Mouse (Mus musculus) lung, postnatal 14 days (tissue): Measurements from ENCODE around the gene Setx.

ENCODE experiments used
- DNase-seq: peaks from one replicate; pipeline ENCODE4 v3.0.0; 2021

The Setx gene

DNA sequence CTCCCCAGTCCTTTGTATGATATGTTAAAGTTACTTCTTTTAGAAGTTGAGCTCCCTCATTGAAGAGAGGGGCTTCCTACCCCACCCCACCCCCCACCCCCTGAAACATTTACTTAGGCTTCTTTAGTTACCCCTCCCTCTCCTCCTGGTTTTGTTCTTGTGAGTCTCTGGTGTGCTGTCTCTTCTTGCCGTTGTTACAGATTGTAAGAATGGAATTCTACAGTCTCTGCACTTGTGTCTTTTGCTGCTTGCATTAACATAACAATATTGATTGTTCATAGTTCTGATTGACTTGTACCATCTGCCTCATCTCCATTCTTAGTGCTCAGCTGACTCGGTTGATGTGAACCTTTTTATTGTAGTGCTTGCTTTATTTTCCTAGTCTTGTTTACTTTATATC, 28.0 kb downstream of the Setx start:
- DNase-seq, result no peak

GRCm38 (mm10) chr2:29168067-29168466, 44.1 kb downstream of the Setx start:
- no peak for DNase-seq

GRCm38 (mm10) chr2:29174887-29175286, 50.9 kb downstream of the Setx start:
- no peak for DNase-seq

DNA sequence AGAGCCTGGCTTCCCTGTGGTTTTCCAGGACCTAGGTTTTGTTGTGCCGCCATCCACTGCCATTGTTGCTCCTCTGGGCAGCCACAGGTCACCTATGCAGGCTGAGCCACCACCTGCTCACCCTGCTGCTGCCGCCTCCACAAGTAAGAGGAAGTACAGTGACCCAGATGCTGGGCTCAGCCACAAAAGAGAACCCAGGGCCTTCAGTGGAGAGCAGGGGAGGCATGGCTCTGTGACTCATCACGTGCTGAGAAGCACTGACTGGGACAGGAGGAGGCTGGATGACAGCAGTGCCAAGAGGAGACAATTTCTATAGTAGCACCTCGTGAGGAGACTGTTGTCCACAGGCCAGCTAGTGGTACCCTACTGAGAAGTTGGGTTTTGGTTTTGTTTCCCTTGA, 55.8 kb downstream of the Setx start:
- DNase-seq, result no peak

DNA sequence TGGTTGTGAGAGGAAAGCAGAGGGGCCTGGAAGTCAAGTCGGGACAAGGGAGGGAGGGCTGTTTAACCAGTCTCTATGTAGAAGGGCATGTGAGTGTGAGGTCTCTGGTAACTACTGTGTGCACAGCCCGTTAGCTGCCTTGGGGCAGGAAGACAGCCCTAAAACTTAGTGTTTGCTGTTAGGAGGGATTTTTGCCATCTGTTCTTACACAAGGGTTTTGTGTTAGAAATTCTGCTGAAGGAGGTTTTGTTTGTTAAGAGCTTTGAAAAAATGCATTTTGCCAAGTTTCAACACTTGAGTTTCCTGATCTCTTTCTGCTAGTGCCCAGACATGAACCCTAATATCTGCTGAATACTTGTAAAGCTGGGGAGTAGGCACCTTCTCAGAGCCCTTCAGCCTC, 57.1 kb downstream of the Setx start:
- no peak for DNase-seq

- DNase-seq, result no peak
Observed at GRCm38 (mm10) chr2:29183266-29183924, 59.4 kb downstream of the Setx start.

- DNase-seq, result no peak
Observed at GRCm38 (mm10) chr2:29186209-29186608, 62.2 kb downstream of the Setx start.

- no peak for DNase-seq
Observed at GRCm38 (mm10) chr2:29190392-29190791, 66.4 kb downstream of the Setx start.

GRCm38 (mm10) chr2:29191216-29192215, 67.5 kb downstream of the Setx start:
- DNase-seq, result no peak

GRCm38 (mm10) chr2:29192629-29193278, 68.8 kb downstream of the Setx start:
- DNase-seq, result no peak

- peak; percentile 21 for DNase-seq
Observed at GRCm38 (mm10) chr2:29193819-29194546, 70.0 kb downstream of the Setx start.

DNA sequence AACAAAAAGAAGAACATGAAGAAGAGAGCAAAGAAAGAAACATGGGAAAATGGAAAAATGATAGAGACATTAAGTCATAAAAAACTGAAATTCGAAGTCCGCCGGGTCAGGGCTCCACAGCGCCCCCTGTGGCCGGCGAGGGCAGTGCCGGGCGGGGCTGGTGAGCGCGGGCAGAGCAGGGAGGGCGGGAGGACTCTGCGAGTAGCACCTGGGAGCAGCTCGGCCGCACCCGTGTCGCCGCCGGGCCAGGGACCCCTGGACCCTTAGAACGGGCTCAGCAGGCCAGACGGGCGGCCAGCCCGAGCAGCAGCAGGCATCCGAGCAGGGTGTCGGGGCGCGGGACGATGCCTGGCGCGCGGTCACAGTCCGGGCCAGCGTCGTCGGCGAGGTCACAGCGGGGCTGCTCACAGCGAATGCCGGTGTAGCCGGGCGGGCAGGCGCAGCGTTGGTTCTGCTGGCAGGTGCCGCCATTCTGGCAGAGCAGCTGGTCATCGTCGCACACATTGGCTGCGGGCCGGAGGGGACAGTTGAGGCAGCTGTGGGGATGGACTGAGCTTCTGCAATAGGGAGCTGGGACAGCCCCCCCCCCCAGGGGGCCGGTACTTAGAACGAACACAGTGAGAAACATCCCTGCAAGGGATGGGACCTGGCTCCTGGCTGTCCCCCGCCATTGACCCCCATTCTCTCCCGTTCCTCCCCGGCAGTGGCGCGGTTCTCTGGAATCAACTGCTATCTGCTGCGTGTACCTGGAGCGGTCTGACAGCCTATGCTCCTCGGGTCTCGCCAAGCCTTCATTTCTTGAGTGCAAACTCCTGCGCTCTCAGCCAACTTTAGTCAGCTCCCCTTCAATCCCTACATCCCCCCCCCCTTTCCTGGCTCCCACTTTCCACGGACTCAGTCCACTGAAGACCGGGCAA, 70.8 kb downstream of the Setx start:
- peak; percentile 82 for DNase-seq

DNA sequence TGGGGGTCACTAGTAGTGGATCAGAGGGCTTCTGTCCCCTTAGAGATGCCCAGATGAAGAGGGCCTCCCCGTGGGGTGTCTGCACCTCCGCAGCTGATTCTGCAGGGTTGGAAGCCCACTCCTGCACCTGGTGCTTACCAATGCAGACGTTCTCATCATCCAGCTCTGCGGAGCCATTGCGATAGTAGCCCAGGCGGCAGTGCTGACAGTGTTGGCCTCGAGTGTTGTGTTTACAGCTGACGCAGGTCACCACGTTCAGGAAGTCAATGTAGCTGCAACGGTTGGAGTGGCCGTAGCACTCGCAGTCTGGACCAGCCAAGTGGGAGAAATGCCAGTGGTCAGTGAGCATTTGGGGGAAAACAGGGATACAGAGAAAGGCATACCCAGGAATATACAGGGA, 72.9 kb downstream of the Setx start:
- no peak for DNase-seq

GRCm38 (mm10) chr2:29198446-29198845, 74.5 kb downstream of the Setx start:
- no peak for DNase-seq

DNA sequence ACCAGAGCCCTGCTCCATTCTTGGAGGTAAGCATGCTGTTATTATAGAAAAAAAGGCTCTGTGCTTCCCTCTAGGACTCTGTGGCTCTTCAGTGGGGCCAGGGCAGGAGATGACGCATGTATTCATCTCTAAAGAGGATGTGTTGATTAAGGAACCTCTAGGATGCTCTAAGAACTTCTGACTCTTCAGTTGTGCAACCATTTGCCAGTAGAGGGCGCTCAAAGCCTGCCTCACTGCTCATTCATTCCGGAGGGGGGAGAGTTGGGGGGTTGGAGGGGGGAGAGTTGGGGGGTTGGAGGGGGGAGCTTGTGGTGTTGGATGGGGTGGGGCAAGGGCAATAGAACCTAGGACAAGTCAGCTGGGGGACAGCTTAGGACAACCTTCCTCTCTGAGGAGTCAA, 75.9 kb downstream of the Setx start:
- peak; percentile 57 for DNase-seq

DNA sequence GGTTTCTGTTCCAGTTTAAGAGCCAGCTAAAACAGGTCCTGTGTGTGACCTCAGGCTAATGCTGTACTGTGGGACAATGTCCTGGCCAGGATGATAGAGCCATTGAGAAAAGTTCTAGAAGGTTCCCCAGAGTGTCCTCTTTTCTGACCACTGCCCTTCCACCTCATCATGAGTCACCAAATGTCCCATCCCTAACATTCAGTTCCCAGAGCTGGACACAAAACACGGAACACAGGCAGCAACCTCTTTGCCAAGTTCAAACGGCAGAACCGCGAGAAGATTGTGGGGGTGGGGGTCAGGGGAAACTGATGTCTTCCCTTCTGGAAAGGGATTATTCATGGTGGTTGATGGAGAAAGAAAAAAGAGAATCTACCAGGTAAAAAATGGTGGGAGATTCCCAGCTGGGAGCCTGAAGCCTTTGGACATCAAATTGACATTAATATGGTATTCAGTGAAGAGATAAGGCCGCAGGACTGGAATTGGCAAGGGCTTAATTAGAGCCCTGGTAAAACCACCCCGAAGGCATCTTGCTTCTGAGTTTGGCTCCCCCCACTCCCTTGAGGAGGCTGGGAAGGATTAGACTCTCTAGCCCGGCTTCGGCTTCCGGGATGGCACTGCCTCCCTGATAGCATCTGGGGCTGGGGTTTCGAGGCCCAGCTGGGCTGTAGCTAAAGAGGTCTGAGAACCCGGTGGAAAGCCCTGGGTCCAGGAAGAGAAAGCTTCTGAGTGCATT, 77.4 kb downstream of the Setx start:
- no peak for DNase-seq

DNA sequence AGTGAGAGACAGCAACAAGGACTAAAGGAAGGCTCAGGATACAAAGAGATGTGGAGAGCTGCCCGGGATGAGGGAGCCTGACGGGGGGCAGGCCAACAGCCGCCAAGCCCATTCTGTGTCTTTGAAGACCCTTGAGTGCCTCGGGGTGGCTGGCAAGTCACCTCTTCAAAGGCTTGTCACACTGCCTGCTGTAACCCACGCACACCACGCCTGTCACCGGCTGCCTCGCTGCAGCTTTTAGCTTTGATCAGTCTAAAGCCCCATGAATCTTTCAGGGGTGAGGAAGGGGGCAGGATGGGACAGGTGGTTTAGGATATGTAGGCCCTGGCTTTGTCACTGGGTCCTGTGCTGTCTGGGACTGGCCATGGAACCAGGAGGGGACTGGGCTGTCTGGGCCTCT, 82.2 kb downstream of the Setx start:
- no peak for DNase-seq

GRCm38 (mm10) chr2:29216286-29217012, 92.5 kb downstream of the Setx start:
- peak; percentile 48 for DNase-seq

GRCm38 (mm10) chr2:29217042-29217441, 93.1 kb downstream of the Setx start:
- no peak for DNase-seq

- DNase-seq, result peak; percentile 48
Observed at GRCm38 (mm10) chr2:29217897-29218296, 93.9 kb downstream of the Setx start.
